Mouse (Mus musculus): ENCODE measurements around the gene Rab5a. TPM values are rescaled to one million over a fixed set of nuclear protein-coding genes. Genes with fewer than 3 reads are reported as not detected.

Rab5a gene
- polyA plus RNA-seq, 1 experiment: 26.6 TPM

- Histone ChIP-seq H3K27me3 (ENCODE audit: control insufficient read depth, insufficient read depth, insufficient read length) (no peaks in the 10 kb centered on the region), H3K4me2 (ENCODE audit: low read depth) (peak overlapping the region; percentile 88), H3K79me2 (ENCODE audit: control insufficient read depth, insufficient read depth) (peaks cover 58% of the 10 kb centered on the region), H3K36me3 (ENCODE audit: control insufficient read depth, insufficient read depth) (peaks cover 13% of the 10 kb centered on the region), H3K4me3 (peak overlapping the region; percentile 57), H3ac (ENCODE audit: control insufficient read depth, insufficient read length) (peak overlapping the region; percentile 54)
- TF ChIP-seq SRF (IDR thresholded peaks at IDR 0.05; ENCODE audit: control insufficient read depth, insufficient read length, low read depth) (no peak), E2F4 (IDR thresholded peaks at IDR 0.05; ENCODE audit: insufficient read depth) (no peak), MYOD1 (IDR thresholded peaks at IDR 0.05; ENCODE audit: control insufficient read depth in 1 of 3, insufficient read length in 2 of 3, low read depth in 2 of 3) (no peak), TCF3 (IDR thresholded peaks at IDR 0.05; ENCODE audit: insufficient read length, low read depth) (no peak), CEBPB (IDR thresholded peaks at IDR 0.05; ENCODE audit: insufficient read depth, poor library complexity, severe bottlenecking) (no peak), TCF12 (IDR thresholded peaks at IDR 0.05; ENCODE audit: insufficient read depth, poor library complexity, severe bottlenecking) (no peak), MAX (IDR thresholded peaks at IDR 0.05; ENCODE audit: low read depth) (no peak), POLR2A (IDR thresholded peaks at IDR 0.05; ENCODE audit: insufficient read length, low read depth) (no peak), POLR2AphosphoS2 (IDR thresholded peaks at IDR 0.05; ENCODE audit: insufficient read length, low read depth) (no peak), USF1 (IDR thresholded peaks at IDR 0.05; ENCODE audit: low read depth) (no peak)
Measured at GRCm38 (mm10) chr17:53480433-53480832, 1.4 kb downstream of the Rab5a start.

DNA sequence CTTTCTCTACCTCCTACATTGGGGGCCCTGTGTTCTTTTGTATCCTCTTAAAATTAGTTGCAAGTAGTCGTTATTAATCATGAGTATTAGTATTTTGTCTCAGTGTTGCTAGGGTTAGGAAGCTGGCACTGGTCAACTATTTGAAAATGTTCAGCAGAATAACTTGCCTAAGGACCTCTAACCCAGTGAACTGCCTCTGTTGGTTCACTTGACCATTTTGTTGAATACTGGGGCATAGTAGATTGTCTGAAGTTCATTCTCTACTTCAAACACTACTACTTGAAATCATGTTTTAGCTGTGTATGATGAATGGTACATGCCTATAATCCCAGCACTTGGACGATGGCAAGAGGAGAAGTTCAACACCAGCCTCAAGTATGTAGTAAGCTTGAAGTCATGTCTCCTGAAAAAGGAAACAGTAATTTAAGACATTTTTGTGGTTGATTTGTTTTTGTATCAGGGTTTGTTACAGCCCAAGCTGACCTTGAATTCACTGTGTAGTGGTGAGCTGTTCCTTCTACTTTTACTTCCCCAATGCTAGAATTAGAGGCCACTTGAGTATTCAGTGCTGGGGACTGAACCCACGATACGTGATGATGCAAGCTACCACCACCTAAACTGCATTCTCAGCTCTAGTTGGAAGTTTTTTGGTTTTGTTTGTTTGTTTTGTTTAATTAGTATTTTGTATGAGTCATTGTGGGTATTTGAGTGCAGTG is 9.4 kb downstream of the Rab5a start:
- Histone ChIP-seq H3K36me3 (ENCODE audit: control insufficient read depth, insufficient read depth) (peaks cover 35% of the 10 kb centered on the region), H3ac (ENCODE audit: control insufficient read depth, insufficient read length) (no peak overlapping the region)
- TF ChIP-seq TCF3 (IDR thresholded peaks at IDR 0.05; ENCODE audit: insufficient read length, low read depth) (no peak), CEBPB (IDR thresholded peaks at IDR 0.05; ENCODE audit: insufficient read depth, poor library complexity, severe bottlenecking) (peak; percentile 76)

GRCm38 (mm10) chr17:53489007-53489378 is 10.0 kb downstream of the Rab5a start:
- no peaks in the 10 kb centered on the region for H3K27me3 ChIP-seq (ENCODE audit: control insufficient read depth, insufficient read depth, insufficient read length)
- H3K36me3 ChIP-seq (ENCODE audit: control insufficient read depth, insufficient read depth): peaks cover 37% of the 10 kb centered on the region
- H3K79me2 ChIP-seq (ENCODE audit: control insufficient read depth, insufficient read depth): peaks cover 89% of the 10 kb centered on the region
- no peak for TF ChIP-seq TCF12 (IDR thresholded peaks at IDR 0.05; ENCODE audit: insufficient read depth, poor library complexity, severe bottlenecking)
- TF ChIP-seq E2F4 (IDR thresholded peaks at IDR 0.05; ENCODE audit: insufficient read depth): no peak
- TF ChIP-seq POLR2AphosphoS2 (IDR thresholded peaks at IDR 0.05; ENCODE audit: insufficient read length, low read depth): no peak
- TF ChIP-seq MYOD1 (IDR thresholded peaks at IDR 0.05; ENCODE audit: control insufficient read depth in 1 of 3, insufficient read length in 2 of 3, low read depth in 2 of 3): no peak
- no peak for TF ChIP-seq POLR2A (IDR thresholded peaks at IDR 0.05; ENCODE audit: insufficient read length, low read depth)
- no peak for TF ChIP-seq REST (IDR thresholded peaks at IDR 0.05; ENCODE audit: insufficient read depth, insufficient read length)
- H3K4me2 ChIP-seq (ENCODE audit: low read depth): no peak overlapping the region
- H3ac ChIP-seq (ENCODE audit: control insufficient read depth, insufficient read length): no peak overlapping the region
- H3K4me3 ChIP-seq: no peak overlapping the region

More for the DNA sequence above, 9.4 kb downstream of the Rab5a start:
- Histone ChIP-seq H3K79me2 (ENCODE audit: control insufficient read depth, insufficient read depth) (peaks cover 89% of the 10 kb centered on the region), H3K4me2 (ENCODE audit: low read depth) (no peak overlapping the region), H3K27me3 (ENCODE audit: control insufficient read depth, insufficient read depth, insufficient read length) (no peaks in the 10 kb centered on the region), H3K4me3 (no peak overlapping the region)

GRCm38 (mm10) chr17:53502966-53503365 is 23.9 kb downstream of the Rab5a start:
- Histone ChIP-seq H3K4me2 (ENCODE audit: low read depth) (no peak overlapping the region), H3K79me2 (ENCODE audit: control insufficient read depth, insufficient read depth) (peaks cover 3% of the 10 kb centered on the region), H3K36me3 (ENCODE audit: control insufficient read depth, insufficient read depth) (peaks cover 61% of the 10 kb centered on the region), H3K4me3 (no peak overlapping the region), H3ac (ENCODE audit: control insufficient read depth, insufficient read length) (no peak overlapping the region), H3K27me3 (ENCODE audit: control insufficient read depth, insufficient read depth, insufficient read length) (no peaks in the 10 kb centered on the region)
- no peak for TF ChIP-seq MYOG (IDR thresholded peaks at IDR 0.05; ENCODE audit: control insufficient read depth in 1 of 3, insufficient read depth in 1 of 3, insufficient read length in 2 of 3, low read depth in 2 of 3)
- no peak for TF ChIP-seq REST (IDR thresholded peaks at IDR 0.05; ENCODE audit: insufficient read depth, insufficient read length)
- no peak for TF ChIP-seq E2F4 (IDR thresholded peaks at IDR 0.05; ENCODE audit: insufficient read depth)
- TF ChIP-seq POLR2A (IDR thresholded peaks at IDR 0.05; ENCODE audit: insufficient read length, low read depth): no peak
- TF ChIP-seq POLR2AphosphoS2 (IDR thresholded peaks at IDR 0.05; ENCODE audit: insufficient read length, low read depth): no peak
- TF ChIP-seq MYOD1 (IDR thresholded peaks at IDR 0.05; ENCODE audit: control insufficient read depth in 1 of 3, insufficient read length in 2 of 3, low read depth in 2 of 3): no peak
- no peak for TF ChIP-seq MAX (IDR thresholded peaks at IDR 0.05; ENCODE audit: low read depth)
- no peak for TF ChIP-seq TCF3 (IDR thresholded peaks at IDR 0.05; ENCODE audit: insufficient read length, low read depth)

DNA sequence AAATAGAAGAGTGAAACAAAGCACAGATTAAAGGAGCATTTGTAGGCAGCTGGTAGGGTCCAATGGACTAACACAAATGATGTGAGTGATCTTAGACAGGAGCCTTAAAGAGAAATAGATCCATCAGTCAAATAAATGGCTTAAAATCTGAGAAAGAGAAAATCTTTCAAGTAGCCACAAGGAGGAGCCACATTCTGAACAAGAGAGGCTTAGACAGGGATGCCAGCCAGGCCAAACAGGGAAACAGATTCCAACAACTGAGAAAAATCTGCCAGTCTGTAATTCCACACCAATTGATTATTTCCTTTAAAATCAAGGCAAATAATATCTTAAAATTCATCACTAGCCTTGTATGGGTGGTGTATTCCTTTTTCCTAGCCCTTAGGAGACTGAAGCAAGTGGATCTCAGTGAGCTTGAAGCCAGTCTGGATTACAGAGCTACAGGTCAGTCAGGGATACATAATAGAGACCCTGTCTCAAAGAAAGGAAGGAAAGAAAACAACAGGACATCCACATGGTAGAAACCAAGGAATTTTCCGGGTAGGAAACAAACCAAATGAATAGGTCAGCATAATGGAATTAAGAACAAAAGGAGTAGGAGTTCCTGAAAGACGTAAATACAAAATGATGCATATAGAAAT is 33.4 kb downstream of the Rab5a start:
- Histone ChIP-seq H3K4me2 (ENCODE audit: low read depth) (no peak overlapping the region), H3K4me3 (no peak overlapping the region), H3K79me2 (ENCODE audit: control insufficient read depth, insufficient read depth) (no peaks in the 10 kb centered on the region), H3ac (ENCODE audit: control insufficient read depth, insufficient read length) (no peak overlapping the region), H3K27me3 (ENCODE audit: control insufficient read depth, insufficient read depth, insufficient read length) (no peaks in the 10 kb centered on the region), H3K36me3 (ENCODE audit: control insufficient read depth, insufficient read depth) (peaks cover 17% of the 10 kb centered on the region)
- TF ChIP-seq MAX (IDR thresholded peaks at IDR 0.05; ENCODE audit: low read depth) (no peak), POLR2AphosphoS2 (IDR thresholded peaks at IDR 0.05; ENCODE audit: insufficient read length, low read depth) (no peak), MYOD1 (IDR thresholded peaks at IDR 0.05; ENCODE audit: control insufficient read depth in 1 of 3, insufficient read length in 2 of 3, low read depth in 2 of 3) (no peak), REST (IDR thresholded peaks at IDR 0.05; ENCODE audit: insufficient read depth, insufficient read length) (no peak), CEBPB (IDR thresholded peaks at IDR 0.05; ENCODE audit: insufficient read depth, poor library complexity, severe bottlenecking) (no peak), E2F4 (IDR thresholded peaks at IDR 0.05; ENCODE audit: insufficient read depth) (no peak), SRF (IDR thresholded peaks at IDR 0.05; ENCODE audit: control insufficient read depth, insufficient read length, low read depth) (no peak)
